Mouse (Mus musculus) heart, embryonic 13.5 days (tissue): ENCODE measurements around the gene Cog3. TPM values are rescaled to one million over a fixed set of nuclear protein-coding genes. Genes with fewer than 3 reads are reported as not detected.

ENCODE experiments used
- ATAC-seq: fragments of 200-750 bp; cut with Nextera tagmentation; 2 replicates; pipeline ENCODE4 v1.8.0; 2017; ENCODE audit warnings: moderate TSS enrichment; ENCODE audit not compliant: insufficient number of reproducible peaks, low FRiP score, low TSS enrichment; ENCODE audit errors: extremely low read depth
- H3K27ac ChIP-seq: fragments of 300-500 bp; sonication (generic); replicated peaks from 2 replicates; pipeline ENCODE4 v1.5.1; 2015; ENCODE audit warnings: moderate library complexity, mild to moderate bottlenecking, inconsistent platforms
- H3K27me3 ChIP-seq: fragments of 300-500 bp; sonication (generic); replicated peaks from 2 replicates; pipeline ENCODE4 v1.6.1; 2015; ENCODE audit warnings: mild to moderate bottlenecking, inconsistent platforms
- H3K36me3 ChIP-seq: fragments of 300-500 bp; sonication (generic); 2 replicates; pipeline ENCODE4 v1.6.1; 2015; ENCODE audit warnings: mild to moderate bottlenecking, inconsistent platforms
- H3K4me1 ChIP-seq: fragments of 300-500 bp; sonication (generic); 2 replicates; pipeline ENCODE4 v1.6.1; 2015; ENCODE audit warnings: inconsistent platforms
- H3K4me2 ChIP-seq: fragments of 300-500 bp; sonication (generic); 2 replicates; pipeline ENCODE4 v1.6.1; 2015; ENCODE audit warnings: inconsistent platforms, mild to moderate bottlenecking, moderate library complexity
- H3K4me3 ChIP-seq: fragments of 300-500 bp; sonication (generic); 2 replicates; pipeline ENCODE4 v1.5.1; 2015; ENCODE audit warnings: moderate library complexity, mild to moderate bottlenecking, inconsistent platforms
- H3K9ac ChIP-seq: fragments of 300-500 bp; sonication (generic); 2 replicates; pipeline ENCODE4 v1.6.1; 2015; ENCODE audit warnings: inconsistent platforms, mild to moderate bottlenecking, moderate library complexity
- H3K9me3 ChIP-seq: fragments of 300-500 bp; sonication (generic); 2 replicates; pipeline ENCODE4 v1.6.1; 2016; ENCODE audit warnings: inconsistent platforms
- WGBS: fragments of 180-500 bp; shearing (Covaris S2); methylation state at CpG from one replicate; pipeline ENCODE4 v1.1.7; 2015; ENCODE audit warnings: mixed read lengths; 5-methylcytosine and 5-hydroxymethylcytosine counted together
- polyA plus RNA-seq: library from polyadenylated mRNA; unstranded; fragments of >200 nt; fragmentation: Nextera tagmentation; extraction: Ambion mirVana; gene quantifications from 2 replicates; pipeline ENCODE4 v1.2.1, GENCODE M21; 2015

The Cog3 gene
- polyA plus RNA-seq, 1 experiment from 2014 or later, result 11.8 TPM

- Histone ChIP-seq H3K4me1 (peaks cover 6% of the 10 kb centered on the region; the same call in 1 of the 2 replicates), H3K27me3 (no peaks in the 10 kb centered on the region), H3K9ac (no peak overlapping the region), H3K27ac (no peak overlapping the region), H3K9me3 (no peaks in the 10 kb centered on the region), H3K4me3 (no peak overlapping the region), H3K4me2 (no peak overlapping the region), H3K36me3 (peaks cover 85% of the 10 kb centered on the region)
- 71% methylated on average over 4 of the region's 4 CpGs for WGBS
- ATAC-seq, result no peak
Measured at GRCm38 (mm10) chr14:75727046-75727445, 27.3 kb downstream of the Cog3 start.

- WGBS, result 97% methylated on average over 2 of the region's 2 CpGs
- H3K4me3 ChIP-seq, result no peak overlapping the region
- no peaks in the 10 kb centered on the region for H3K27me3 ChIP-seq
- peaks cover 87% of the 10 kb centered on the region for H3K36me3 ChIP-seq
- H3K9me3 ChIP-seq, result no peaks in the 10 kb centered on the region
- peaks cover 16% of the 10 kb centered on the region for H3K4me1 ChIP-seq
- no peak overlapping the region for H3K9ac ChIP-seq
- ATAC-seq, result no peak
- H3K4me2 ChIP-seq, result no peak overlapping the region
- no peak overlapping the region for H3K27ac ChIP-seq
Measured at GRCm38 (mm10) chr14:75722816-75723215, 31.5 kb downstream of the Cog3 start.

- no peak overlapping the region for H3K27ac ChIP-seq
- H3K9ac ChIP-seq, result no peak overlapping the region
- no peak overlapping the region for H3K4me3 ChIP-seq
- ATAC-seq, result no peak
- H3K4me1 ChIP-seq, result peaks cover 16% of the 10 kb centered on the region
- H3K9me3 ChIP-seq, result no peaks in the 10 kb centered on the region
- 57% methylated on average over 12 of the region's 12 CpGs for WGBS
- no peaks in the 10 kb centered on the region for H3K27me3 ChIP-seq
- no peak overlapping the region for H3K4me2 ChIP-seq
- peaks cover 87% of the 10 kb centered on the region for H3K36me3 ChIP-seq
Measured at GRCm38 (mm10) chr14:75721977-75722563, 32.2 kb downstream of the Cog3 start.

- no peak for ATAC-seq
- 63% methylated on average over 5 of the region's 5 CpGs for WGBS
- H3K9ac ChIP-seq, result 0 out of 2 replicates have a peak overlapping the region, but pooled peaks have one; percentile 42
- no peaks in the 10 kb centered on the region for H3K27me3 ChIP-seq
- peaks cover 90% of the 10 kb centered on the region for H3K36me3 ChIP-seq
- no peaks in the 10 kb centered on the region for H3K9me3 ChIP-seq
- peak overlapping the region; percentile 62 for H3K27ac ChIP-seq
- no peak overlapping the region for H3K4me3 ChIP-seq
- H3K4me2 ChIP-seq, result no peak overlapping the region
- peaks cover 10% of the 10 kb centered on the region for H3K4me1 ChIP-seq
Measured at GRCm38 (mm10) chr14:75720121-75720520, 34.2 kb downstream of the Cog3 start.

GRCm38 (mm10) chr14:75716410-75716809, 37.9 kb downstream of the Cog3 start:
- WGBS, result 83% methylated on average over 4 of the region's 4 CpGs
- no peak overlapping the region for H3K27ac ChIP-seq
- no peak for ATAC-seq
- H3K27me3 ChIP-seq, result no peaks in the 10 kb centered on the region
- H3K4me3 ChIP-seq, result no peak overlapping the region
- no peak overlapping the region for H3K9ac ChIP-seq
- H3K36me3 ChIP-seq, result peaks cover 98% of the 10 kb centered on the region
- H3K9me3 ChIP-seq, result no peaks in the 10 kb centered on the region
- H3K4me2 ChIP-seq, result no peak overlapping the region
- peaks cover 10% of the 10 kb centered on the region for H3K4me1 ChIP-seq

- no peak for ATAC-seq
- Histone ChIP-seq H3K36me3 (peaks cover 98% of the 10 kb centered on the region), H3K4me2 (no peak overlapping the region), H3K9ac (no peak overlapping the region), H3K9me3 (no peaks in the 10 kb centered on the region), H3K27ac (no peak overlapping the region), H3K4me3 (no peak overlapping the region), H3K4me1 (peaks cover 5% of the 10 kb centered on the region; the same call in 1 of the 2 replicates), H3K27me3 (no peaks in the 10 kb centered on the region)
- 76% methylated on average over 4 of the region's 4 CpGs for WGBS
Measured at GRCm38 (mm10) chr14:75713661-75714060, 40.7 kb downstream of the Cog3 start.

GRCm38 (mm10) chr14:75712687-75713086, 41.6 kb downstream of the Cog3 start:
- H3K36me3 ChIP-seq, result peaks cover 97% of the 10 kb centered on the region
- peak overlapping the region; percentile 40 for H3K27ac ChIP-seq
- H3K9ac ChIP-seq, result no peak overlapping the region
- no peaks in the 10 kb centered on the region for H3K4me1 ChIP-seq
- no peaks in the 10 kb centered on the region for H3K9me3 ChIP-seq
- H3K4me2 ChIP-seq, result no peak overlapping the region
- H3K27me3 ChIP-seq, result no peaks in the 10 kb centered on the region
- H3K4me3 ChIP-seq, result no peak overlapping the region
- no peak for ATAC-seq
- 74% methylated on average over 5 of the region's 5 CpGs for WGBS

GRCm38 (mm10) chr14:75711731-75712130, 42.6 kb downstream of the Cog3 start:
- no peak for ATAC-seq
- Histone ChIP-seq H3K4me2 (no peak overlapping the region), H3K36me3 (peaks cover 97% of the 10 kb centered on the region), H3K27ac (no peak overlapping the region), H3K9me3 (no peaks in the 10 kb centered on the region), H3K4me3 (no peak overlapping the region), H3K4me1 (peaks cover 3% of the 10 kb centered on the region; the same call in 1 of the 2 replicates), H3K27me3 (no peaks in the 10 kb centered on the region), H3K9ac (no peak overlapping the region)
- 91% methylated on average over 3 of the region's 3 CpGs for WGBS

- H3K36me3 ChIP-seq, result peaks cover 95% of the 10 kb centered on the region
Measured at GRCm38 (mm10) chr14:75708986-75709385, 45.3 kb downstream of the Cog3 start.

GRCm38 (mm10) chr14:75707771-75708170, 46.5 kb downstream of the Cog3 start:
- H3K4me2 ChIP-seq, result no peak overlapping the region
- no peak overlapping the region for H3K4me3 ChIP-seq
- H3K27ac ChIP-seq, result no peak overlapping the region
- no peak for ATAC-seq
- no peaks in the 10 kb centered on the region for H3K9me3 ChIP-seq
- H3K36me3 ChIP-seq, result peaks cover 95% of the 10 kb centered on the region
- no peaks in the 10 kb centered on the region for H3K27me3 ChIP-seq
- peaks cover 5% of the 10 kb centered on the region; the same call in 1 of the 2 replicates for H3K4me1 ChIP-seq
- WGBS, result 85% methylated on average over 7 of the region's 7 CpGs
- no peak overlapping the region for H3K9ac ChIP-seq

More at GRCm38 (mm10) chr14:75708986-75709385, 45.3 kb downstream of the Cog3 start:
- ATAC-seq, result no peak
- no peak overlapping the region for H3K4me2 ChIP-seq
- H3K4me3 ChIP-seq, result no peak overlapping the region
- H3K9ac ChIP-seq, result no peak overlapping the region
- H3K27ac ChIP-seq, result no peak overlapping the region
- no peaks in the 10 kb centered on the region for H3K9me3 ChIP-seq
- H3K4me1 ChIP-seq, result peaks cover 5% of the 10 kb centered on the region; the same call in 1 of the 2 replicates
- 89% methylated on average over 1 of the region's 1 CpGs for WGBS
- no peaks in the 10 kb centered on the region for H3K27me3 ChIP-seq

- Histone ChIP-seq H3K27me3 (no peaks in the 10 kb centered on the region), H3K4me2 (no peak overlapping the region), H3K27ac (no peak overlapping the region), H3K36me3 (peaks cover 91% of the 10 kb centered on the region), H3K4me3 (no peak overlapping the region), H3K4me1 (peaks cover 5% of the 10 kb centered on the region; the same call in 1 of the 2 replicates), H3K9ac (no peak overlapping the region), H3K9me3 (no peaks in the 10 kb centered on the region)
- no peak for ATAC-seq
- 69% methylated on average over 4 of the region's 4 CpGs for WGBS
Measured at GRCm38 (mm10) chr14:75706647-75707046, 47.7 kb downstream of the Cog3 start.

- no peaks in the 10 kb centered on the region for H3K9me3 ChIP-seq
- no peak overlapping the region for H3K4me2 ChIP-seq
- no peak overlapping the region for H3K9ac ChIP-seq
- H3K27me3 ChIP-seq, result no peaks in the 10 kb centered on the region
- no peak overlapping the region for H3K27ac ChIP-seq
- ATAC-seq, result no peak
- 79% methylated on average over 1 of the region's 1 CpGs for WGBS
- no peaks in the 10 kb centered on the region for H3K4me1 ChIP-seq
- H3K36me3 ChIP-seq, result peaks cover 16% of the 10 kb centered on the region
- no peak overlapping the region for H3K4me3 ChIP-seq
Measured at GRCm38 (mm10) chr14:75697928-75698327, 56.4 kb downstream of the Cog3 start.
